Mouse (Mus musculus) embryonic facial prominence, embryonic 13.5 days (tissue): ENCODE measurements at regions not wholly inside any gene's neighbourhood (a gene's known extent, or its start where the extent isn't known, plus 50 kb on each side); places are given as distances from the start of the nearest gene placed in this dataset.
A peak's percentile ranks its signal among the peaks of the same experiment; 100 is the strongest.

Experiments used
- ATAC-seq: fragments of 200-750 bp; cut with Nextera tagmentation; 2 replicates; pipeline ENCODE4 v1.8.0; 2017; ENCODE audit warnings: low read depth; ENCODE audit not compliant: insufficient number of reproducible peaks, insufficient read depth, low FRiP score, low TSS enrichment
- H3K27ac ChIP-seq: fragments of 300-500 bp; sonication (generic); 2 replicates; pipeline ENCODE4 v1.5.1; 2015; ENCODE audit warnings: moderate library complexity, mild to moderate bottlenecking, inconsistent platforms
- H3K27me3 ChIP-seq: fragments of 300-500 bp; sonication (generic); 2 replicates; pipeline ENCODE4 v1.6.1; 2015; ENCODE audit warnings: mild to moderate bottlenecking, inconsistent platforms
- H3K36me3 ChIP-seq: fragments of 300-500 bp; sonication (generic); 2 replicates; pipeline ENCODE4 v1.6.1; 2015; ENCODE audit warnings: mild to moderate bottlenecking, inconsistent platforms
- H3K4me1 ChIP-seq: fragments of 300-500 bp; sonication (generic); 2 replicates; pipeline ENCODE4 v1.6.1; 2015; ENCODE audit warnings: inconsistent platforms
- H3K4me2 ChIP-seq: fragments of 300-500 bp; sonication (generic); 2 replicates; pipeline ENCODE4 v1.6.1; 2015; ENCODE audit warnings: moderate library complexity, mild to moderate bottlenecking, inconsistent platforms
- H3K4me3 ChIP-seq: fragments of 300-500 bp; sonication (generic); 2 replicates; pipeline ENCODE4 v1.5.1; 2015; ENCODE audit warnings: mild to moderate bottlenecking, inconsistent platforms
- H3K9ac ChIP-seq: fragments of 300-500 bp; sonication (generic); 2 replicates; pipeline ENCODE4 v1.6.1; 2015; ENCODE audit warnings: mild to moderate bottlenecking, inconsistent platforms
- H3K9me3 ChIP-seq: fragments of 300-500 bp; sonication (generic); 2 replicates; pipeline ENCODE4 v1.6.1; 2016; ENCODE audit warnings: inconsistent platforms
- WGBS: fragments of 180-500 bp; shearing (Covaris S2); methylation state at CpG from one replicate; pipeline ENCODE4 v1.1.7; 2015; ENCODE audit warnings: mixed read lengths; 5-methylcytosine and 5-hydroxymethylcytosine counted together

DNA sequence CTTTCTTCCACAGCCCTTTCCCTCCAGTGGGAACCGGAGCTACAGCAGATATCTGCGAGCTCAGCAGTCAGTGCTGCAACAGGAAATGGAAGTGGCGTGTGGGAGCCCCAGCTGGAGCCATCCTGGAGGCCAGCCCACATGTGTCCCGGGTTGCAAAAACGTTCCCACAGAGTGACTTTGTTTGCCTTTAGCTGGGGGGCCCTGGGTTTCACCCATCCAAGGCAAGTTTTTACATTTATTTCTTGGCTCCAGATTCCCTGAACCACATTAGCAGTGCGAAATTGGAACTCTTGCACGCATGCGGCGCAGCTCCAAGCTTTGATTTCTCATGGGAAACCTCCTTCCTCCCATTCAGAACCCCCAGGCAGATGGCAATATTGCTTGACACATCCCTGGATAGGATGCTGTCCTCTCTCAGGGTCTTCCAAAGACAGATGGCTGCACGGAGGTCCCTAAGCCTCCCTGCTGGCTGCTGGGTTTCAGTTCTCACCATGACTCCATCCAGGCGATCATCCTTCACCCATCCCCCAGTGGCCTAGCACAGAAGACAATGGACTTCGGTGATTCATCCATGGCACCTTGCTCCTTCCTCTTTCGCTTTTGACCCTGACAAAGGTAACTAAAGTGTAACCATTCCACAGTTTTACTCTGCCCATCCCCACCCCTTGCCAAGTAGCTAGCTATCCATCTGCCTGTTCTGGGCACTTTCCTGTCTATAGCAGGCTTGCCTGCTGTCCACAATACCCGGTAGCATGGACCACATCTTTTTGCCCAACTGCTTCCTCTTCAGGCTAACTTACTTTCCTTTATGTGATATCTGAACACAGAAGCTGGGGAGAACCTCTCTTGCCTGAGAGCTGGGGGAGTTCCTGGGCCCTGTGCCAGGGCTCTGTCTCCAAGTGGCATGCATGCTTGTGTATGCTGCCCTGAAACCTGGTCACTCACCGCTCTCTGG, 195.3 kb downstream of the Gadd45g start:
- peaks cover 33% of the 10 kb centered on the region for H3K4me1 ChIP-seq
- WGBS: 38% methylated on average over 15 of the region's 15 CpGs
- H3K9ac ChIP-seq: no peak overlapping the region

DNA sequence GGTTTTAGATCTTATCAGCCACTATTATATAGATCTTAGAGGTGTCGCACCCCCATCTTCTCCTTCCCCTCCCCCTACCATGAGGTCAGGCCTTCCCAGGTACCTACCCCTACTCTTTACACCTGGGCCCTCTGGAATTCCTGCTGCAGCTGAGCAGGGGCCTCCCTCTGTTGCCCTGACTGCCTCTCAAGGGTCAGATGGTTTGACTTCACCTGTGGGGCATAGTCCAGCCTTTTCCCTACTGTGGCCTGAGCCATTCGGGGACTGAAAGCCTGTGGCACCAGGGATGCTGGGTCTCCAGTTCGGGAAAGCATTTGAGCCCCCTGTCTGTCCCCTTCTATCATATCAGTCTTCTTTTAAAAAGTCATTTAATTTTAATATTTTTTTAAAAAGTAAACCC, 196.4 kb downstream of the Gadd45g start:
- Histone ChIP-seq H3K4me2 (no peak overlapping the region), H3K9me3 (no peaks in the 10 kb centered on the region), H3K27ac (no peak overlapping the region), H3K9ac (no peak overlapping the region), H3K27me3 (no peaks in the 10 kb centered on the region), H3K4me1 (peaks cover 40% of the 10 kb centered on the region), H3K36me3 (no peaks in the 10 kb centered on the region), H3K4me3 (no peak overlapping the region)
- whole genome bisulfite sequencing: 94% methylated on average over 3 of the region's 3 CpGs
- no peak for ATAC-seq

More for the DNA sequence above, 195.3 kb downstream of the Gadd45g start:
- peak overlapping the region; percentile 73 for H3K27ac ChIP-seq
- no peaks in the 10 kb centered on the region for H3K36me3 ChIP-seq
- H3K4me2 ChIP-seq: peak overlapping the region; percentile 44
- H3K27me3 ChIP-seq: no peaks in the 10 kb centered on the region
- no peaks in the 10 kb centered on the region for H3K9me3 ChIP-seq
- ATAC-seq: peak; percentile 72; the same call in 1 of the 2 replicates
- no peak overlapping the region for H3K4me3 ChIP-seq

DNA sequence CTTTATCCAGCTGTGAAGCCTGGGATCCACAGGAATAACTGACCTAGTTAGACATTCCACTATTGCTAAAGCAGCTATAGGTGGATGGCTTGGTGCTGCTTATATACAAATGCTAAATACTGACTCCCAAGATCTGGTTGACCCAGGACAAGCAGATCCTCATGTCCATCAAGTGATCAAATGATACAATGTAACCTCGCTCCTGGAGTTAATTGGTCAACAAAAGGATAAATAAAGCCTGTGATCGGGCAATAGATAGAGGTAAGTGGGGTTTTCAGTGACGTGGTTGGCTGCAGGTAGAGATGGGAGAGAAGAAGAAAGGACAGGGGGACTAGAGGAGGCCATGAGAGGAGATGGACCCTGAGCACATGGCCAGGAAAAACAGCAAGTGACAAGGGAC, 197.4 kb downstream of the Gadd45g start:
- H3K4me1 ChIP-seq: peaks cover 44% of the 10 kb centered on the region
- no peak for ATAC-seq
- no peak overlapping the region for H3K4me2 ChIP-seq
- no peaks in the 10 kb centered on the region for H3K27me3 ChIP-seq
- no peak overlapping the region for H3K27ac ChIP-seq
- no peak overlapping the region for H3K9ac ChIP-seq
- no peak overlapping the region for H3K4me3 ChIP-seq
- no peaks in the 10 kb centered on the region for H3K36me3 ChIP-seq
- WGBS: 85% methylated on average over 3 of the region's 3 CpGs
- H3K9me3 ChIP-seq: no peaks in the 10 kb centered on the region

DNA sequence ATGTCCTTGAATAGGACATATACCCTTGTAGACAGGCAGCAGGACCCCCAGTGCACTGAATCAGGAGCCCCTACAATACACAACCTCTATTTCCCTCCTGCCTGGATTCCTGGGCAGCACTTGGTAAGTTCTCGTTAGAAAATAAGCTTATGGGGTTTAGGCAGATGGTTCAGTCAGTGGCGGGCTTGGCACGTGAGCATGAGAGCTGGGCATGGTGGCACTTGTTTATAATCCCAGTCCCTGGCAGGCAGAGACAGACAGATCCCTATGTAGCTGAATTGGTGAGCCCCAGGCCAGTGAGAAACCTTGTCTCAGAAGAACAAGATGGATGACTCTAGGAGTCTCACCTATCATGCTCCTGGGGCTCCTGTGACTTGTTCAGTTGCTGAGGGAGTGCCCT, 198.9 kb downstream of the Gadd45g start:
- H3K9ac ChIP-seq: no peak overlapping the region

DNA sequence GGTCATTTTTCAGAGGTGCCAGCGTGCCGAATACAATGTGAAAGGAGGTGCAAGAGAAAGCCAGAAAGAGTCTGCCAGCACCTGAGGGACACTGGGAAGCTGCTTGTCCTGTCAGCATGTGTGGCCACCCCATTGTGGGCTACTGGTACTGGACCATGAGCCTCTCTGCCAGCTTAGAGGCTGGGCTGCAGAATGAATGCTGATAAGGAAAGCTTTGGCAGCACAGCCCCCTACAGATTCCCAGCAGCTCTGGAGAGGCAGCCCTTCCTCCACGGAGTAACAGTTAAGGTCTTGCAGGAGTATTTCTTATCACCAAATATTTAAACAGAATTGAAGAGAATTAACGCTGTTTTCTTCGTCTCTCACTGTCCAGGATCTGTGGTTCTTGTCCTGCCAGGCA, 199.5 kb downstream of the Gadd45g start:
- Histone ChIP-seq H3K27me3 (no peaks in the 10 kb centered on the region), H3K27ac (no peak overlapping the region), H3K9ac (no peak overlapping the region), H3K4me1 (peaks cover 43% of the 10 kb centered on the region), H3K9me3 (no peaks in the 10 kb centered on the region), H3K4me2 (no peak overlapping the region), H3K36me3 (no peaks in the 10 kb centered on the region), H3K4me3 (no peak overlapping the region)
- WGBS: 68% methylated on average over 5 of the region's 5 CpGs
- ATAC-seq: no peak

More for the DNA sequence above, 198.9 kb downstream of the Gadd45g start:
- ATAC-seq: no peak
- no peaks in the 10 kb centered on the region for H3K27me3 ChIP-seq
- no peak overlapping the region for H3K27ac ChIP-seq
- no peaks in the 10 kb centered on the region for H3K9me3 ChIP-seq
- H3K4me2 ChIP-seq: no peak overlapping the region
- peaks cover 44% of the 10 kb centered on the region for H3K4me1 ChIP-seq
- H3K36me3 ChIP-seq: no peaks in the 10 kb centered on the region
- H3K4me3 ChIP-seq: no peak overlapping the region
- WGBS: 91% methylated on average over 3 of the region's 3 CpGs

DNA sequence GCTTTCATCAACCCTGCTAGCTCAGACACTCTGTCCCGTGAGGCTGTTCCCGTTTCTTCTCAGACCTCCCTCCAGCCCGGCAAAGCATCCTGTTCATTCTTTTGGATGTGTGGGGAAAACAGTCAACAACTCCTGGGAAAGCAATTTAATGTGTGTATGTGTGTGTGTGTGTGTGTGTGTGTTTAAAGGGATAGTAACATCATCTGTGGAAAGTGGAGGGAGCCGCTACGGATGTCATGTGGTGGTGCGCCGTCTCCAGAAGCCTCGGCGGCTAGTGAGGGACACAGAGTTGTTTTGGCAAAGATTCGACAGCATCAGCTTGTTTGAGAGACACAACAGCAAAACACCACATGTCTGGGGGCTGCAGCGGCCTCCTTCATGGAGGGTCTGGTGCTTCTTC, 200.2 kb downstream of the Gadd45g start:
- WGBS: 56% methylated on average over 11 of the region's 11 CpGs
- ATAC-seq: no peak

DNA sequence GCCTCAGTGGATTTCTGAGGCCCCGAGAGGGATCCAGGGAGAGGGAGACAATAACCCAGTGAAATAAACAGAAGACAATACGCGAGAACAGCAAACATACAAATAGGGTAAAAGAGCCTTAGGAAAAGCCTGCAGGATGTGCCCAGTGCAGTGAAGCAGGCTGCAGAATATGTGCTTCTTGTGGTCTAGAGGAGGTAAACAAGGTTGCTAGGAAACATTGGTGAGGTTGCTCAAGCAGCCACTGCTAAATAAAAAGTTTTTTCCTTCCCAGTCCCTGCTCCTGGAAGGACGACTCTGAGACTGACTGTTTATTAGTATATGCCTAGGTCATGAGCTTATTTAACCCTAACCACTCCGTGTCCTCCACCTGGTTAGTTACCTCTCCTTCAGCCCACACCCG, 201.5 kb downstream of the Gadd45g start:
- Histone ChIP-seq H3K9me3 (no peaks in the 10 kb centered on the region), H3K27ac (no peak overlapping the region), H3K4me1 (peaks cover 28% of the 10 kb centered on the region), H3K9ac (no peak overlapping the region), H3K4me3 (no peak overlapping the region), H3K27me3 (no peaks in the 10 kb centered on the region), H3K4me2 (no peak overlapping the region), H3K36me3 (no peaks in the 10 kb centered on the region)
- 77% methylated on average over 6 of the region's 6 CpGs for WGBS
- no peak for ATAC-seq

More for the DNA sequence above, 200.2 kb downstream of the Gadd45g start:
- no peaks in the 10 kb centered on the region for H3K9me3 ChIP-seq
- H3K4me2 ChIP-seq: no peak overlapping the region
- H3K27me3 ChIP-seq: no peaks in the 10 kb centered on the region
- no peak overlapping the region for H3K27ac ChIP-seq
- H3K9ac ChIP-seq: no peak overlapping the region
- no peaks in the 10 kb centered on the region for H3K36me3 ChIP-seq
- no peak overlapping the region for H3K4me3 ChIP-seq
- peaks cover 36% of the 10 kb centered on the region for H3K4me1 ChIP-seq

DNA sequence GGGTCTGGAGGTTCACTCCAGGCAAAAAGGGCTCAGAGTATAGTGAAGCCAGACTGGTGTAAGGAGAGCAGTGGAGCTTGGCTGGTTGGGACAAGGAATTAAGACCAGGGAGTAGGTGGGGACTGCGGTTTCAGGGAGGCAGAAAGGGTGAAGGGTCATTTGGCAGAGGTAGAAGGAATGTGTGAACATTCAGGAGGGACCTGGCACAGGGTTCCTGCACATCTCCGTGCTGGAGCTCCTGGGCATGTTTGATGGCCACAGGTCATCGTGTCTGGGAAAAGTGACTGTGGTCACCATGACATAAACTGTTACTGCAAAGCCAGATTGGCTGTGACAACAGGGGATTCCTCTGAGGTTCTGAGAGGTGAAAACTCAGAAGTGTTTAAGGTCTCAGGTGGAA, 202.3 kb downstream of the Gadd45g start:
- WGBS: 87% methylated on average over 3 of the region's 3 CpGs
- Histone ChIP-seq H3K9me3 (no peaks in the 10 kb centered on the region), H3K27me3 (no peaks in the 10 kb centered on the region), H3K4me2 (no peak overlapping the region), H3K4me1 (peaks cover 28% of the 10 kb centered on the region), H3K9ac (no peak overlapping the region), H3K27ac (no peak overlapping the region), H3K36me3 (no peaks in the 10 kb centered on the region), H3K4me3 (no peak overlapping the region)
- no peak for ATAC-seq

DNA sequence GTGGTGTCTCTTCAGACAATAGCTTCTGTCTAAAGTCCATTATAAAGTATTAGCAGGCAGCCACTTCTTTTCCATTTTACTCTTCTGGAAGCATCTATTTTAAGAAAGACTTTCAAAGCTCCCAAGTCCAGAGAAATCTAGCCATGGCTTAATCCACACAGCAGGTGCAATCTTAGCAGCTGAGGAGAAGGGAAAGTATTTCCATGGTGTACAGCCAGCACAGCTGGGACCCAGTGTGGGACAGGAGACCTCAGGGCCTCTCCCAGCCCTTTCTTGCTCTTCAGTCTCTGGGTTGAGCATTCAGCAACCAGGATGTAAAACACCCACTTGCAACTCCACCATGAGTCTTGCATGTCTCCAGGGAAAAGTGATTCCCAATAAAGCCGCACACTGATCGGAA, 202.8 kb downstream of the Gadd45g start:
- Histone ChIP-seq H3K36me3 (no peaks in the 10 kb centered on the region), H3K27ac (no peak overlapping the region), H3K4me3 (no peak overlapping the region), H3K4me2 (no peak overlapping the region), H3K9ac (no peak overlapping the region), H3K27me3 (no peaks in the 10 kb centered on the region), H3K4me1 (peaks cover 28% of the 10 kb centered on the region), H3K9me3 (no peaks in the 10 kb centered on the region)
- WGBS: 96% methylated on average over 2 of the region's 2 CpGs
- ATAC-seq: no peak

DNA sequence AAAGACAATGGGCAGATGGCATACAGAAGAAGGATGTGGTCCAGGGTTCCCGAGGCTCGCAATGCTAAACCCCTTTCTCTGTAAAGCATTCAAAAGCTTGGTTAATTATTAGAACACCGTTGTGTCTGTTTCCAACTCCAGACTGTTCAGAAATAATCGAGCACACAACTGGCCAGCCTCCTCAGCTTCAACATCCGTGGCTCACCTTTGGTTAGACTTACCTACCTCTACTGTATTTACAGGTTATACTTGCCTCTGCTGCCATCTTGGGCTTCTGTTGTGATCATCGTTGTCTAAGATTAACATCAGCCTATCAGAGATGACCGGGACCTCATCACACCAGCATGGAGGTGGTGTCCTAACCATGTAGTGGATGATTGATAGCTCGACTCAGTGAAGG, 209.3 kb downstream of the Gadd45g start:
- no peak overlapping the region for H3K4me3 ChIP-seq
- peaks cover 3% of the 10 kb centered on the region; the same call in 1 of the 2 replicates for H3K4me1 ChIP-seq
- ATAC-seq: no peak
- H3K36me3 ChIP-seq: no peaks in the 10 kb centered on the region
- H3K27ac ChIP-seq: no peak overlapping the region
- H3K9me3 ChIP-seq: no peaks in the 10 kb centered on the region
- no peak overlapping the region for H3K9ac ChIP-seq
- H3K27me3 ChIP-seq: no peaks in the 10 kb centered on the region
- H3K4me2 ChIP-seq: no peak overlapping the region
- 87% methylated on average over 8 of the region's 8 CpGs for WGBS

DNA sequence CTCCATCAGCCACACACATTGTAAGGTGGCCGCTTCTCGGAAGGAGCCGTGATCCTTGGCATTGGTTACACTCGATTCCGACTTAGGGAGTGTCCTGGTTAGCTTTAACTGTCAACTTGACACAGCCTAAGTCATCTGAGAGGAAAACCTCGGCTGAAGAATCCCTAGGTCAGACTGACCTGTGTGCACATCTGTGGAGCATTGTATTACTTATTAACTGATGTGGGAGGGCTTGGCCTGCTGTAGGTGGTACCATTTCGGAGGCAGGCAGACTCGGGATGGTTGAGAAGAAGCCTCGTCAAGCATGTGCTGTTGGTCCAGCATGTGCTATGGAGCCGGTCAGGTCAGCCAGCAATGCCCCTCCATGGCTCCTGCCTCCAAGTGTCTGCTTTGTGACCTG, 211.0 kb downstream of the Gadd45g start:
- Histone ChIP-seq H3K9ac (no peak overlapping the region), H3K36me3 (no peaks in the 10 kb centered on the region), H3K4me3 (no peak overlapping the region), H3K4me2 (no peak overlapping the region), H3K27ac (no peak overlapping the region), H3K4me1 (peaks cover 8% of the 10 kb centered on the region; the same call in 1 of the 2 replicates), H3K9me3 (no peaks in the 10 kb centered on the region), H3K27me3 (no peaks in the 10 kb centered on the region)
- ATAC-seq: no peak
- 86% methylated on average over 10 of the region's 10 CpGs for WGBS

DNA sequence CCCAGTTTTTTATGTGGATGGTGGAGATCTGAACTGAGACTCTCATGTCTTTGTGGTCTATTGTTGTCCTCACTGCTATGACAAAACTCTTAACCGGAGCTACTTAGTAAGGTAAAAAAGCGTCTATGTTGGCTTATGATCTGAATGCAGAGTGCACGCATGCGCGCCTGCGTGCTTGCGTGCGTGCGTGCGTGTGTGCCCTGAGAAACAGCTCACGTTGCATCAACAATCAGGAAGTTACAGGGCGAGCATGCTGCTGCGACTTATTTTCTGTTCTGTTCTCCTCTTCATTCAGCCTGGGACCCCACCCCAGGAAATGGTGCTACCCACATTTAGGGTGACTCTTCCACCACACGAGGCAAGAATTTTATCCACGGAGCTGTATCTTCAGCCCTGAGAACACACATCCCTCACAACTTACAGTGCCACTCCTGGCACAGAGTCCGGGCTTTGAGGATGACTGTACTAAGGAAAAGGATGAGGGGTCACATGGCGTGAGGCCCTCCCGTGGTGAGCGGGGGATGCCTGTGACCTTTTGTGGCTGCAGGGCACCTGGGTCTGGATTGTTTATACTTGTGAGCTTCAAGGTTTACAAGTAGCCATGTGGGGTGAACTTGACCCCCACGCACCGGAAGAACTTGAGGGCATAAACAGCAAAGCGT, 213.4 kb downstream of the Gadd45g start:
- no peak overlapping the region for H3K27ac ChIP-seq
- no peak overlapping the region for H3K4me3 ChIP-seq
- no peak overlapping the region for H3K9ac ChIP-seq
- H3K4me2 ChIP-seq: no peak overlapping the region
- no peaks in the 10 kb centered on the region for H3K36me3 ChIP-seq
- 77% methylated on average over 22 of the region's 22 CpGs for WGBS
- no peaks in the 10 kb centered on the region for H3K9me3 ChIP-seq
- peaks cover 8% of the 10 kb centered on the region; the same call in 1 of the 2 replicates for H3K4me1 ChIP-seq
- no peaks in the 10 kb centered on the region for H3K27me3 ChIP-seq
- no peak for ATAC-seq
